Mouse (Mus musculus) embryonic facial prominence, embryonic 14.5 days (tissue): ENCODE data around the gene Fancg. TPM values are rescaled to one million over a fixed set of nuclear protein-coding genes. Genes with fewer than 3 reads are reported as not detected.
A peak's percentile ranks its signal among the peaks of the same experiment; 100 is the strongest.

Experiments
- ATAC-seq: fragments of 200-750 bp; cut with Nextera tagmentation; 2 replicates; pipeline ENCODE4 v1.8.0; 2017; ENCODE audit warnings: low read depth, moderate number of reproducible peaks, moderate TSS enrichment
- DNase-seq: peaks from one replicate; pipeline ENCODE4 v3.0.0-alpha.2; 2015; ENCODE audit warnings: low spot score
- H3K27ac ChIP-seq: fragments of 300-500 bp; sonication (generic); replicated peaks from 2 replicates; pipeline ENCODE4 v1.5.1; 2014; ENCODE audit warnings: low read depth, mild to moderate bottlenecking, low read length, moderate library complexity
- H3K27me3 ChIP-seq: fragments of 300-500 bp; sonication (generic); replicated peaks from 2 replicates; pipeline ENCODE4 v1.6.1; 2014; ENCODE audit warnings: low read length; ENCODE audit not compliant: control insufficient read depth, insufficient read depth
- H3K36me3 ChIP-seq: fragments of 300-500 bp; sonication (generic); 2 replicates; pipeline ENCODE4 v1.6.1; 2014; ENCODE audit warnings: low read length, mixed read lengths; ENCODE audit not compliant: control insufficient read depth, insufficient read depth
- H3K4me1 ChIP-seq: fragments of 300-500 bp; sonication (generic); 2 replicates; pipeline ENCODE4 v1.6.1; 2014; ENCODE audit warnings: antibody characterized with exemption, low read length; ENCODE audit not compliant: control insufficient read depth, insufficient read depth
- H3K4me2 ChIP-seq: fragments of 300-500 bp; sonication (generic); 2 replicates; pipeline ENCODE4 v1.6.1; 2014; ENCODE audit warnings: low read depth, mild to moderate bottlenecking, low read length, moderate library complexity, mixed read lengths
- H3K4me3 ChIP-seq: fragments of 300-500 bp; sonication (generic); 2 replicates; pipeline ENCODE4 v1.5.1; 2014; ENCODE audit warnings: low read depth, mild to moderate bottlenecking, low read length
- H3K9ac ChIP-seq: fragments of 300-500 bp; sonication (generic); 2 replicates; pipeline ENCODE4 v1.6.1; 2014; ENCODE audit warnings: low read depth, mild to moderate bottlenecking, low read length, moderate library complexity, mixed read lengths
- H3K9me3 ChIP-seq: fragments of 300-500 bp; sonication (generic); 2 replicates; pipeline ENCODE4 v1.6.1; 2016; ENCODE audit warnings: low read length; ENCODE audit not compliant: control insufficient read depth
- WGBS: fragments of 180-500 bp; shearing (Covaris S2); extraction: QIAGEN DNeasy Blood & Tissue Kit; methylation state at CpG from one replicate; pipeline ENCODE4 v1.1.7; 2014; 5-methylcytosine and 5-hydroxymethylcytosine counted together
- polyA plus RNA-seq: library from polyadenylated mRNA; unstranded; fragments of >200 nt; fragmentation: Nextera tagmentation; extraction: Ambion mirVana; gene quantifications from 2 replicates; pipeline ENCODE4 v1.2.1, GENCODE M21; 2014

Fancg gene
- 14.8 and 16.6 TPM in 2 replicates for polyA plus RNA-seq

- H3K4me1 ChIP-seq, result peaks cover 8% of the 10 kb centered on the region; the same call in 1 of the 2 replicates
- peak within 1 kb of the TSS; percentile 55; the same call in 1 of the 2 replicates for H3K27ac ChIP-seq
- H3K9ac ChIP-seq, result peak within 1 kb of the TSS; percentile 73
- DNase-seq (peak; percentile 94), ATAC-seq (peak; percentile 95)
- peaks cover 11% of the 10 kb centered on the region; the same call in 1 of the 2 replicates for H3K36me3 ChIP-seq
- peak within 1 kb of the TSS; percentile 81 for H3K4me3 ChIP-seq
- H3K9me3 ChIP-seq, result no peaks in the 10 kb centered on the region
- 2% methylated on average over 37 of the region's 37 CpGs for WGBS
- no peaks in the 10 kb centered on the region for H3K27me3 ChIP-seq
- H3K4me2 ChIP-seq, result peak within 1 kb of the TSS; percentile 92
Observed at GRCm38 (mm10) chr4:43010161-43011038, at the start of gene Fancg. Gene Fancg (minus strand): TSS chr4:43010506.

- H3K4me3 ChIP-seq, result peak overlapping the region; percentile 67
- no peaks in the 10 kb centered on the region for H3K36me3 ChIP-seq
- no peaks in the 10 kb centered on the region for H3K9me3 ChIP-seq
- 31% methylated on average over 3 of the region's 3 CpGs for WGBS
- DNase-seq (no peak), ATAC-seq (no peak)
- peak overlapping the region; percentile 95 for H3K4me2 ChIP-seq
- H3K27ac ChIP-seq, result no peak overlapping the region
- H3K9ac ChIP-seq, result no peak overlapping the region
- peaks cover 5% of the 10 kb centered on the region; the same call in 1 of the 2 replicates for H3K4me1 ChIP-seq
- H3K27me3 ChIP-seq, result peaks cover 23% of the 10 kb centered on the region
Observed at GRCm38 (mm10) chr4:43059697-43060096, 49.4 kb upstream of the Fancg start.

- under 1% methylated on average over 51 of the region's 90 CpGs for WGBS
- H3K27ac ChIP-seq, result no peak within 1 kb of the TSS; the same call in 1 of the 2 replicates
- peaks cover 5% of the 10 kb centered on the region; the same call in 1 of the 2 replicates for H3K4me1 ChIP-seq
- H3K9ac ChIP-seq, result peak within 1 kb of the TSS; percentile 66
- H3K4me2 ChIP-seq, result peak within 1 kb of the TSS; percentile 95
- peaks cover 23% of the 10 kb centered on the region for H3K27me3 ChIP-seq
- no peaks in the 10 kb centered on the region for H3K36me3 ChIP-seq
- H3K9me3 ChIP-seq, result no peaks in the 10 kb centered on the region
- ATAC-seq (peak; percentile 97), DNase-seq (peak; percentile 96)
- H3K4me3 ChIP-seq, result peak within 1 kb of the TSS; percentile 67
Observed at GRCm38 (mm10) chr4:43058753-43059654, 48.7 kb upstream of the Fancg start, which contains the start of gene Unc13b. Gene Unc13b (plus strand): TSS chr4:43058953.

- H3K36me3 ChIP-seq, result no peaks in the 10 kb centered on the region
- peak; percentile 3; the same call in 1 of the 2 replicates for ATAC-seq
Observed at GRCm38 (mm10) chr4:43058392-43058752, 48.1 kb upstream of the Fancg start.

GRCm38 (mm10) chr4:43057654-43058053 lies 47.3 kb upstream of the Fancg start:
- no peak overlapping the region for H3K27ac ChIP-seq

More at GRCm38 (mm10) chr4:43058392-43058752, 48.1 kb upstream of the Fancg start:
- 21% methylated on average over 8 of the region's 8 CpGs for WGBS
- DNase-seq, result no peak
- H3K27ac ChIP-seq, result no peak overlapping the region
- peak overlapping the region; percentile 67 for H3K4me3 ChIP-seq
- peaks cover 5% of the 10 kb centered on the region; the same call in 1 of the 2 replicates for H3K4me1 ChIP-seq
- peak overlapping the region; percentile 95 for H3K4me2 ChIP-seq
- H3K9me3 ChIP-seq, result no peaks in the 10 kb centered on the region
- H3K27me3 ChIP-seq, result peaks cover 23% of the 10 kb centered on the region
- no peak overlapping the region for H3K9ac ChIP-seq

GRCm38 (mm10) chr4:43052627-43053026 lies 42.3 kb upstream of the Fancg start:
- 11% methylated on average over 3 of the region's 4 CpGs for WGBS
- H3K9ac ChIP-seq, result no peak overlapping the region
- DNase-seq (peak; percentile 79), ATAC-seq (no peak; the same call in 1 of the 2 replicates)
- no peak overlapping the region for H3K27ac ChIP-seq
- H3K4me3 ChIP-seq, result no peak overlapping the region
- no peak overlapping the region for H3K4me2 ChIP-seq
- no peaks in the 10 kb centered on the region for H3K27me3 ChIP-seq
- H3K9me3 ChIP-seq, result no peaks in the 10 kb centered on the region
- H3K36me3 ChIP-seq, result no peaks in the 10 kb centered on the region
- H3K4me1 ChIP-seq, result no peaks in the 10 kb centered on the region

More at GRCm38 (mm10) chr4:43057654-43058053, 47.3 kb upstream of the Fancg start:
- DNase-seq, result no peak
- ATAC-seq, result no peak
- no peak overlapping the region for H3K4me2 ChIP-seq
- H3K27me3 ChIP-seq, result peaks cover 23% of the 10 kb centered on the region
- no peaks in the 10 kb centered on the region for H3K36me3 ChIP-seq
- H3K9me3 ChIP-seq, result no peaks in the 10 kb centered on the region
- no peak overlapping the region for H3K4me3 ChIP-seq
- H3K4me1 ChIP-seq, result peaks cover 5% of the 10 kb centered on the region; the same call in 1 of the 2 replicates
- no peak overlapping the region for H3K9ac ChIP-seq
- WGBS, result 87% methylated on average over 5 of the region's 5 CpGs

- WGBS, result 8% methylated on average over 5 of the region's 5 CpGs
Observed at GRCm38 (mm10) chr4:43047231-43047630, 36.9 kb upstream of the Fancg start.

GRCm38 (mm10) chr4:43046607-43047006 lies 36.3 kb upstream of the Fancg start:
- ATAC-seq, result no peak
- Histone ChIP-seq H3K36me3 (no peaks in the 10 kb centered on the region), H3K4me1 (peaks cover 17% of the 10 kb centered on the region; the same call in 1 of the 2 replicates), H3K9me3 (no peaks in the 10 kb centered on the region), H3K27me3 (no peaks in the 10 kb centered on the region), H3K27ac (no peak overlapping the region; the same call in 1 of the 2 replicates), H3K4me2 (peak overlapping the region; percentile 76; the same call in 1 of the 2 replicates), H3K9ac (no peak overlapping the region; the same call in 1 of the 2 replicates), H3K4me3 (0 out of 2 replicates have a peak overlapping the region, but pooled peaks have one; percentile 1)
- DNase-seq, result no peak
- WGBS, result 55% methylated on average over 5 of the region's 5 CpGs

More at GRCm38 (mm10) chr4:43047231-43047630, 36.9 kb upstream of the Fancg start:
- Histone ChIP-seq H3K36me3 (no peaks in the 10 kb centered on the region), H3K27me3 (no peaks in the 10 kb centered on the region), H3K27ac (no peak overlapping the region), H3K9me3 (no peaks in the 10 kb centered on the region), H3K4me2 (peak overlapping the region; percentile 76), H3K4me1 (peaks cover 17% of the 10 kb centered on the region; the same call in 1 of the 2 replicates), H3K9ac (no peak overlapping the region), H3K4me3 (no peak overlapping the region)
- DNase-seq, result peak; percentile 96
- ATAC-seq, result no peak
